Mouse (Mus musculus) liver, postnatal 0 days (tissue): ENCODE data around the gene Chga.

ENCODE experiments used
- CTCF ChIP-seq: sonication (generic); IDR thresholded peaks from 2 replicates; pipeline ENCODE4 v1.5.1; 2016; ENCODE audit warnings: antibody characterized with exemption, low read depth
- EP300 ChIP-seq: IDR thresholded peaks from 2 replicates; pipeline ENCODE4 v1.6.1; 2016; ENCODE audit warnings: antibody characterized with exemption, low read depth, mild to moderate bottlenecking

DNA sequence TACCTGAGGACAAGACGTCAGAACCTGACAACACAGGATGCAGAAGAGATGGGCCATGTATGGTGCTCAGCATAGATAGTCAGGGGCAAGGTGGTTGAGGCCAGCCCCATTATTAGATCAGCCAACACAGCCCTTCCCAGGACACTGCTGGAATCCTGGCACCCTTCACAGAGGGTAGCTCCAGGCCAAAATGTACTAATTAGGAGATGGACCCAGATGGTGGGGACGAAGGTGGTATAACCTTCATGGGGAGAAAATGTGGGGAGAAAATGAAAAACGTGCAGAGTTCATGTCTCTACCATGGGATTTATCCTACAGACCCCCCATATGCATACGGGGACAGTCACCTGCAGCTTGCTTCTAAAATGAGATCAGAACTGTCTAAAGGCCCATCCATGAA is 58.6 kb downstream of the Chga start:
- TF ChIP-seq CTCF (no peak), EP300 (no peak)
